Mouse (Mus musculus) adrenal gland, postnatal 10 days (tissue): ENCODE measurements around the gene Camk1d. TPM values are rescaled to one million over a fixed set of nuclear protein-coding genes. Genes with fewer than 3 reads are reported as not detected.

Experiments
- DNase-seq: peaks from one replicate; pipeline ENCODE4 v3.0.0; 2021; ENCODE audit warnings: mixed read lengths
- long read RNA-seq, 2 experiments: library from polyadenylated mRNA; stranded (forward); transcript quantifications; one replicate each; pipeline ENCODE4 v2.0.0; 2021
- total RNA-seq, 2 experiments: library from RNA; stranded (reverse); gene quantifications; 2 replicates each; pipeline ENCODE4 v1.2.3; 2021

The Camk1d gene
- 1 to 10 TPM; 5.2 to 7.3 TPM for total RNA-seq
- long read RNA-seq, experiment 1, partial matches to known transcripts: 0 of 10 reads
- long read RNA-seq, experiment 1, other reads (novel, unspliced or antisense): 10 of 10 reads
- long read RNA-seq, experiment 2: 0 reads

- DNase-seq: peak; percentile 79
These were observed at the start of gene Camk1d for GRCm38 (mm10) chr2:5714211-5715053. Gene Camk1d (minus strand): TSS chr2:5714515.

GRCm38 (mm10) chr2:5762031-5762430 lies 47.7 kb upstream of the Camk1d start:
- DNase-seq: no peak

GRCm38 (mm10) chr2:5760479-5761008 lies 46.2 kb upstream of the Camk1d start:
- no peak for DNase-seq

GRCm38 (mm10) chr2:5758569-5758968 lies 44.3 kb upstream of the Camk1d start:
- no peak for DNase-seq

GRCm38 (mm10) chr2:5750872-5751271 lies 36.6 kb upstream of the Camk1d start:
- no peak for DNase-seq

- DNase-seq: peak; percentile 18
These were observed 34.9 kb upstream of the Camk1d start for GRCm38 (mm10) chr2:5749210-5749609.

GRCm38 (mm10) chr2:5747545-5748043 lies 33.3 kb upstream of the Camk1d start:
- DNase-seq: no peak

GRCm38 (mm10) chr2:5746529-5746928 lies 32.2 kb upstream of the Camk1d start:
- DNase-seq: no peak

- no peak for DNase-seq
These were observed 29.6 kb upstream of the Camk1d start for GRCm38 (mm10) chr2:5743886-5744285.

GRCm38 (mm10) chr2:5740913-5741312 lies 26.6 kb upstream of the Camk1d start:
- DNase-seq: no peak

- no peak for DNase-seq
These were observed 21.6 kb upstream of the Camk1d start for GRCm38 (mm10) chr2:5735881-5736280.

GRCm38 (mm10) chr2:5733300-5734085 lies 19.2 kb upstream of the Camk1d start:
- no peak for DNase-seq

GRCm38 (mm10) chr2:5732047-5732446 lies 17.7 kb upstream of the Camk1d start:
- DNase-seq: no peak

GRCm38 (mm10) chr2:5730364-5730792 lies 16.1 kb upstream of the Camk1d start:
- DNase-seq: peak; percentile 62

- DNase-seq: no peak
These were observed 15.6 kb upstream of the Camk1d start for GRCm38 (mm10) chr2:5729931-5730330.

GRCm38 (mm10) chr2:5725028-5725701 lies 10.8 kb upstream of the Camk1d start:
- DNase-seq: no peak

- DNase-seq: no peak
These were observed 3.4 kb upstream of the Camk1d start for GRCm38 (mm10) chr2:5717675-5718074.

- DNase-seq: no peak
These were observed 1.2 kb upstream of the Camk1d start for GRCm38 (mm10) chr2:5715544-5715943.

- no peak for DNase-seq
These were observed 717 bp upstream of the Camk1d start for GRCm38 (mm10) chr2:5715054-5715410.

- peak; percentile 14 for DNase-seq
These were observed 747 bp downstream of the Camk1d start for GRCm38 (mm10) chr2:5713325-5714210.

GRCm38 (mm10) chr2:5712255-5712654 lies 2.1 kb downstream of the Camk1d start:
- DNase-seq: no peak
